Mouse (Mus musculus) splenic B cell, adult 2 months (primary cell): Measurements from ENCODE around the gene Fbxo48.

Experiments
- DNase-seq: peaks from one replicate; pipeline ENCODE4 v3.0.0-alpha.2; 2011; ENCODE audit warnings: low read depth, low spot score
- H3K27me3 ChIP-seq: 2 replicates; pipeline ENCODE4 v1.6.1; 2012; ENCODE audit warnings: mild to moderate bottlenecking, low read length, moderate library complexity, mixed read lengths; ENCODE audit not compliant: control insufficient read depth, poor library complexity, insufficient read depth, severe bottlenecking
- H3K36me3 ChIP-seq: 2 replicates; pipeline ENCODE4 v1.6.1; 2012; ENCODE audit warnings: mild to moderate bottlenecking, low read length, moderate library complexity, mixed read lengths; ENCODE audit not compliant: control insufficient read depth, poor library complexity, insufficient read depth, severe bottlenecking

Fbxo48 gene

DNA sequence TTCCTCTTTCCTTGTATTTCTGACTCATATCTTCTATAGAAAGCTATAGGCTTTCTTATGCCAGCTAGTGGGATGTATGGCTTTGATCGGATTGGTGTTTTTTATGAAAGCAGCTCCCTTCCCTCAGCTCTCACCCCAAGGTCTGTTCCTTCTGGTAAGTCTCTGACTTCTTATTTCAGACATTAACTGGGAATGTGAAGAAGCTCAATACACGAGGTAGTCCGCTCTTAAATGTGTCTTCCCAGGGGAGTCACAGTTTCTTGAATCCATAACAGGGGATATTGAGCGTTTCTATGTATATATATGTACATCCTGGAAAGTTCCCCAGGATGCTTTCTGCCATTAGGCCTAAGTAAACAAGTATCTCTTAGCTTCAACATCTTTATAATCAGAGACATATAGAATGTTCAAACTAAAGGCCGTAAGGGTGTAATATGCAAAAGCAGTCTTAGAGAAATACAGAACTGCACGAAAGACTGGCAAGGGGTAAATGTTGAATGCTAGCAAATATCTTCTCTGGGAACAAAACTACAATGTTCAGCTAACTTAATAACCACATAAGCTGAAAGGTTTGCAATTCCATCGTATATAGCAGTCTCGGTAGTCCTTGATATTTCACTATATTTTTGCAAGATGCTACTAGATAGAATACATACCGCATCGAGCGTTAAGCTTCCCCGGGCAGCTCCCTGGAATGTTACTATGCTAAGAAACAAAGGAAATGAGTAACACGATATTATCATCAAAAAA is 774 bp upstream of the Fbxo48 start:
- no peak for DNase-seq
- no peaks in the 10 kb centered on the region for H3K27me3 ChIP-seq
- no peaks in the 10 kb centered on the region for H3K36me3 ChIP-seq

DNA sequence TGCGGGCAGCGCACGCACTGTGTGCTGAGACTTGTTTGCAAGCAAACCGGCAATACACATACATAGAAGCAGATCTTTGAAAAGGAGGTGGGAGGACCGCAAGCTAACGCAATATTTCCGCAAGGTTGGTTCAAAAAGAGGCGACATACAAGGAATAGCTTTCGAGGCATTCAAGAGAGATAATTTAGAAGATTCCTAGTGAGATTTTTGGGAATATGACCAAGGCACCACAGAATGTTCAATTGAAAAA is 511 bp downstream of the Fbxo48 start:
- Histone ChIP-seq H3K27me3 (no peaks in the 10 kb centered on the region), H3K36me3 (no peaks in the 10 kb centered on the region)
- DNase-seq = no peak

DNA sequence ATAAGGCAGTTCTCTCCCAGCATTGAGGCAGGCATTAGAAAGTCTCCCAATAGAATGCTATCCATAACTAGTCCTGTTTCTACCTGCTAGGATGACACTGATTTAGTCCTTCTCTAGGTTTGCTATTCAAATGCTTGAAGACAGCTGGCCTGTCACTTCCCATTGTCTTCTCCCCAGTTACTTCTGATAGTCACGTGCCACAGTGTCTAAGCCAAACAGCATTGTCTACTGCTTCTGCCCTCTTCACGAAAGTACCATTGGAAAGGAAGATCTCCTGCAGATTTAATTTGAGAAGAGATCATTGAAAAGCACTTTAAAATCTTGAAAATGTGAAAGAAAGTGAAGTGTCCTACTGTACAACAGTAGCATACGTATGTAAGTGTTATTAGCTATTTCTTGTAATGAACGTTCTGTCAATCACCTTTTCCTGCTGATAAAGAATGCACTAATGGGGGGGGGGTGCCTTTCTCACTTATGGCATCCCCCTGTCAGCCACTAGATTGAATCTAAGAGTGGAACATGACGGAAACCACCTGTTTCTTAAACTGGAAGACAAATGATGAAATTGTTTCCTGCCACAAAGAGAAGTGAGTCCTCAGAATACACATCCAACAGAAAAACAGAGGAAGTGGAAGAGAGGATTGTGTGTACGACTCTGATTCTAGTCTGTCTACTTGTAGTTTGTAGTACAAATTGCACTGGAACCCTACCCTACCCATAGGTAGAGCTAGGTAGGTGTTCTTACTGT is 5.1 kb downstream of the Fbxo48 start:
- Histone ChIP-seq H3K36me3 (no peaks in the 10 kb centered on the region), H3K27me3 (no peaks in the 10 kb centered on the region)
- peak; percentile 77 for DNase-seq

DNA sequence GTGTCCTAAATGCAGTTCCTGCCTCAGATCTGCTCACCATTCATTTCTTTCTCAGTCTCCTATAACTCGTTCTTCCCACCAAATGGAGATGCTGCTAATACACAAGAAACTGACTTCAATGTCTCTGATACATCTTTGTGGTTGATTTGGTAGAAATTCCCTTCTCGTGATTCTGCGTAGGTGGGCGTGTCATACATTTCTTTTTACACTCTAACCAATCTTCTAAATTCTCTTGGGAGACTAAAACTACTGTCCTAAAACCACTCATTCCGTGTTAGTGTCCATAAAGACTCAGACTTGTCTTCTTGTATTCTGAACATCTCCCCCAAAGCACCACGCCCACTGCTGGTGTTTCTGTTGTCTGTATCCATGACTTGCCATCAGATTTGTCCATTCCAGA is 5.9 kb downstream of the Fbxo48 start:
- DNase-seq = peak; percentile 74

DNA sequence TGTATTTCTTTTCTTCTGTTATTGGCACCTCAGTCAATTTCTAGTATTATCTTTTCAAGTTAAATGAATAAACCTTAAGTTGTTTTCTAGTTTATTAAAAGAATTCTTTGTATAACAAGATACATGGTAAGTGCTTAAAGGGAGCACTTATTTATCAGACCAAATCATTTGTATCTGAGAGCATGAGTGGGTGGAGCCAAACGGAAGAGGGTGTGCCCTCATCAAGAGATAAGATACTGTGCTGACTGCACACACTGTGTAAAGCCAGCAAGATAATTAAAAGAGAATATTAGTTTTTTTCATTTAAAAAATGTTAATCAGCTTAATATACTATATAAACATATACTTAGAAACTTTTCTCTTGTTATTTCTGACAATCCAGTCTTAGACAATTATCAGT is 7.3 kb downstream of the Fbxo48 start:
- DNase-seq = no peak
- H3K36me3 ChIP-seq = no peaks in the 10 kb centered on the region
- no peaks in the 10 kb centered on the region for H3K27me3 ChIP-seq

More for the DNA sequence above, 5.9 kb downstream of the Fbxo48 start:
- H3K27me3 ChIP-seq = no peaks in the 10 kb centered on the region
- no peaks in the 10 kb centered on the region for H3K36me3 ChIP-seq

DNA sequence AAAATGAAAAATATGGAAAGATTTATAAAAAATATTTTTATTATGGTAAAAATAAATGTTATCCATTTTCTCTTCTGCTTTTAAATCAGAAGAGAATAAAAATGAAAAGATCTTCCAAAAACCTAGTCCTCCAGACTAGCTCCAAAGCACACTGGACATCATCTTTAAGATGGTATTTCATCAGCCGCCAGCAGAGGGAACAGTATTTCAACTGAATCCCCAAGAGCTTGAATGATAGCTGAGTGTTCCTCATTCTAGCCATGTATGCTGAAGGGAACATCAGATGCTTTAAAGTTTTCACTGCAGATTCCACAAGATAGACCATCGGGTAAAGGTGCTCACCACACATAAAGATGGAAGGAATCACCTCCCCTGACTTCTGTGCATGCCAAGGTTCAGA is 16.6 kb downstream of the Fbxo48 start:
- 0 out of 2 replicates have a peak, but pooled peaks cover 2% of the 10 kb centered on the region for H3K36me3 ChIP-seq
- no peaks in the 10 kb centered on the region for H3K27me3 ChIP-seq
- peak; percentile 78 for DNase-seq

DNA sequence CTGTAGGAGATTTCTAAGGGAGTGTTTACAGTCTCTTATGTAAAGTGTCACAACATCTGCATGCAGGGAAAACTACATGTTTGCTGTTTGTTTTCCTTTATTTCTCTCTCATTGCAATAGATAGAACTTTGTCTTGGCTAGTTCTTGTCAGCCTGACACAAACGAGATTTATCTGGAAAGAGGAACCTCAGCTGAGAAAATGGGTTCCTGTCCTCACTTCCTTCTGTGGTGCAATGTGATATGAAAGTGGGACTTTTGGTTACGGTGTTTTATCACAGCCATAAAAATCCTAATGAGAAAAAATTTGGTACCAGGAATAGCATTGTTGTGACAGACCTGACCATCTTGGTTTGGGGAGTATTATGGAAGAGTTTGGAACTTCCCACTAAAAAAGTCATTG is 18.5 kb downstream of the Fbxo48 start:
- Histone ChIP-seq H3K27me3 (no peaks in the 10 kb centered on the region), H3K36me3 (peaks cover 9% of the 10 kb centered on the region; the same call in 1 of the 2 replicates)
- peak; percentile 68 for DNase-seq

DNA sequence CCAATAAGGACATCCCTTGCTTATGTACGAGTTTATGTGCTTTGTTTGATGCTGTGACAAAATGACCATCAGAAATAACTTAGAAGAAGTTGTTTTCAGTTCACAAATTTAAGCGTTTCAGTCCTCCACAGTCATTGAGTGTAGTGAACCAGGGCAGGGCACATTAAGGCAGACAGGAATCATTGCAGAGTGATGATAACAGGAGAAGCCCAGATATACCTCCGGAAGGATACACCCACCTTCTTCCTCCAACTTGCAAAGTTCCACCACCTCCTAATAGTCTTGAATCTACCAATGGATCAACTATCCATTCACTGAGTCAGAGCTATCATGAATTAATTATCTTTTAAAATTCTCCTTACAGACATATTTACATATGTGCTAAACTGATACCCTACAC is 20.9 kb downstream of the Fbxo48 start:
- no peak for DNase-seq
- peaks cover 12% of the 10 kb centered on the region; the same call in 1 of the 2 replicates for H3K36me3 ChIP-seq
- H3K27me3 ChIP-seq = no peaks in the 10 kb centered on the region

DNA sequence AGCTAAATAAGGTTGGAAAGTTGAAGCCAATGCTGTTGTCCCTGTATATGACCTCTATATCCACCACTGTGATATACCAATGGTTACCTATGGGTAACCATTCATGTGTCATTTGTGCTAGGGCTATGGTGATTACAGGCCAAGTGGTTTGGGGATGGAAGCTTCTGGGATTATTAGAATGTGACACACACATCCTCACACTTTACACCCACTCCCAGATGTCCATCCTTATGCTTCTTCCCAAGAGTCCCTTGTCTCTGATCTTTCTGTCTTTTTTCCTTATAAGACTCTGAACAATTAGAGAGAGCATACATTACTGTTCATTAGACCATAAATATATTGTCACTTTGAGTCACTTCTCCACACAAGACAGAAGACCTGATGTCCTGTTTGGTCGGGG is 21.9 kb downstream of the Fbxo48 start:
- Histone ChIP-seq H3K27me3 (no peaks in the 10 kb centered on the region), H3K36me3 (peaks cover 12% of the 10 kb centered on the region; the same call in 1 of the 2 replicates)
- DNase-seq = no peak

DNA sequence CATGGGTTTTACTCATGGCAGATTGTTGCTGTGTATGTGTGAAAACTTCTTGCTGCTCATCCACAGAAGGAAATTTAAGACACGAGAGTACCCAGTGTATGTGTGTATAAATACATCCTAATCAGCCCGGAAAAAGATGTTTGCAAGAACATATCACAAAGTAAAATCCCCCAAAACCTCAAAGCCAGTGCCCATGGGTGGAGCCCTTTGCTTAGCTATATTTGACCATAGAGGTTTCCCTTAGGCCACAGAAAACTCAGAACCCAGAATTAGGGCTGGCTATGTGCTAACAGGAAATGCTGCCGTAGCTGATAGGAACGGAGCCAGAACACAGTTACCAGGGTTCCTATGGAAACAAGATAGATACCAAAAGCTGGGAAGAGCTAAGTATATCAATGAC is 25.8 kb downstream of the Fbxo48 start:
- H3K36me3 ChIP-seq = peaks cover 17% of the 10 kb centered on the region
- DNase-seq = peak; percentile 48
- H3K27me3 ChIP-seq = no peaks in the 10 kb centered on the region

DNA sequence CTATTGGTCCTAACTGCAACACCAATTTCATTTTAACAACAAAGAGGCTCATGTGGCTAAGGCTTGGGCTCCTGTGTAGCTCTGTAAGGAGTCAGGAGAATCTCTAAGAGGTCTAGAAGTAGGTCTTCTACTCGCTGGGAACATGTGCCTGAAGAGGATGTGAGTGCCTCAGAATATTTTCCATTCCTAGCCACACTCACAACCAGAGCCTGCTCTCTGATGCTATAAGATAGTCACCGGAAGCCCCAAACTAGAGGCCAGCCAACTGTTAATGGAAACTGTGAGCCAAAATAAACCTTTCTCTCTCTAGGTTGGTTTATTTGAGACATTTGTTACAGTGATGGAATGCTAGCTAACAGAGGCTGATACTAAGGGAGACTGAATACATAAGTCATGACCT is 26.4 kb downstream of the Fbxo48 start:
- peak; percentile 79 for DNase-seq
- Histone ChIP-seq H3K36me3 (peaks cover 21% of the 10 kb centered on the region), H3K27me3 (no peaks in the 10 kb centered on the region)

DNA sequence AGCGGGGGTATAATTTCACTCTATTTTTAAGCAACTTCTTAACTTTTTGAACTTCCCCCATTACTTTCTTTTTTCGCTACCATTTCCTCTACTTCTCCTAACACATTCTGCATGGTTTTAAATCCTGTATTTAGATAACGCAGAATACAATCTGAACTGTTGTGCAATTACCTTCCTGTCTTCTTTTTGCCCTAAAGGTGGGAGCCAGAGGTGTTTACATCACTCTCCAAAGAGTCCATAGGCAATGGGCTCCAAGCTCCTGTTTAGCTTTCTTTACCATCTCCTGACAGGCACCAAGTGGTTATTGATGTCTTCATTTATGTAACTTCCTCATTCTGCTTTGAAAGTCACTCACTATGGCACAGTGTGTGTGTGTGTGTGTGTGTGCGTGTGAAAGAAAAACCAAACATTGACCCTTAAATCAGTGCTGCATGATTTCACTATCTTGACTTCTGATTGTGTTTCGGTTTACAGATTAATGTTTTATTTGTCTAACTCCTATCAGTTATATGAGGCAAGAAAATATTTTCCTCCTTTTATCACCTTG is 27.1 kb downstream of the Fbxo48 start:
- peak; percentile 84 for DNase-seq
- Histone ChIP-seq H3K27me3 (no peaks in the 10 kb centered on the region), H3K36me3 (peaks cover 20% of the 10 kb centered on the region)

DNA sequence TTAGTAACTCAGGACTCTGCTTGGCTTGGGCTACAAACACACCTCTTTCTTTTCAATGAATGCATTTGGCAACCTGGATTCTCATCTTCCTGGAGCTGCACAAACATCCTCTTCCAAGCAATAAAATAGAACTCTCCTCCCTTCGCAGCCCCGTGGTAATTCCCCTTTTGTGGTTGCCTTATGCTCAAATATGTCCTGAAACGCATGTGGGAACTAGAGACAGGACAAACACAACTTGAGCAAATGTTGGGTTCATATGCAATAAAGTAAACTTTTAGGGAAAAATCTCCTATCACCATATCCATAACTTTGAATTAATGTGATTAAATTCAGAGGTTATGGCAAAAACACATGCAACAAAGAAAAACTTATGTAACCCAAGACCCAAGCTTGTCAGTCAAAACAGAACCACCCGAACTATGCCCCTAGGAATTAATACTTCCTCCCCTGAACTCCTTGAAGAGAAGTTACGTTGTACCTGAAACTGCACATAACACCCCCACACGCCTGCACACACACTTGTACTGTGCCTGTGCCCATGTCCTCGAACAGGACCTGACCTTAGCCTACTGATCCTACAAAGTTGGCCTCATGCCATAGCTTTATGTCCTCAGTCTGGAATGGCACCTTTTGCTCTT is 35.5 kb downstream of the Fbxo48 start:
- Histone ChIP-seq H3K36me3 (peaks cover 22% of the 10 kb centered on the region), H3K27me3 (no peaks in the 10 kb centered on the region)
- DNase-seq = peak; percentile 56

DNA sequence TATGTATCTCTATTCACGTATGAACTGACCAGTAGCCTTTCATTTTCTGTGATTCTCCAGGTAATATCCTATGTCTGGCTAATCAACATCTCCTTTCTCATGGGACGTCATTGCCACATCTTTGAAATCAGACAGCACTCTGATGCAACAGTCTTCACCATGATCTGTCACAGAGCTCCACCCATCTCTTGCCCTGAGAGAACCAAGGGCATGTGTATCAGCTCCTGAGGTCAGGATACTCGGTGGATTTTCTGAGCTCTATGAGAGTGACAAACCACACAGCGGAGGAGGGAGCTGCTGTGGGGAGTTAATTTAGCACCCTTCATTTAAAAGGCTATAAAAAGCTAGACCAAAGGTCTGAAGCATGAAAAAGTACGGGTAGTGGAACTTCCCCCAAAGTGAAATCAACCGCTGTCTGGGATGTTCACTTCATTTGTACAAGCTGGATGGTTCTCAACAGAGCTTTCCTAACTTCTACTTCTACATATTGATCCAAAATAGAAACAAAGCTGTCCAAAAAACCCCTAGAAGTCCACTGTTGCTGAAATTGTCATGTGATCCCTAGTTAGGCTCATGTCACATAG is 36.7 kb downstream of the Fbxo48 start:
- Histone ChIP-seq H3K36me3 (peaks cover 22% of the 10 kb centered on the region), H3K27me3 (no peaks in the 10 kb centered on the region)
- DNase-seq = peak; percentile 50

DNA sequence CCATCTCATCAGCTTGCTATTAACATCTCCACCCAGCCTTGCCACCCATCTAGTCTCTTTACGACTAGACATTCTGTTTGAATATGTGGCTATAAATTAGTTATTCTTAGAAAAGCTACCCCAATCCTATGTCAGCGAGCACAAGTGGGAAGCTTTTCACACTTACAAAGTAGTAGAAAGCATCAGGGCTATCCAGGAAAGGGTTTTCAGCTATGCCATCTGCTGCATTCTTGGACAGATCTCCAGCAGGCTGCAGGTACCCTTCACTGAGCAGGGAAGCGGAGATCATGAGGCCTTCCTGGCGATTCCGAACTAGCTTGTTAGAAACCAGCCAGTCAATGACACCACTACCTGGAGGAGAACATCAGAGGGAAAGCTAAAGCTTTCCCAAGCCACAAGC is 38.7 kb downstream of the Fbxo48 start:
- Histone ChIP-seq H3K36me3 (peaks cover 21% of the 10 kb centered on the region), H3K27me3 (no peaks in the 10 kb centered on the region)
- no peak for DNase-seq
